Mouse (Mus musculus) liver, embryonic 15.5 days (tissue): ENCODE data around the gene Urb1. TPM values are rescaled to one million over a fixed set of nuclear protein-coding genes. Genes with fewer than 3 reads are reported as not detected.

Experiments used
- ATAC-seq: fragments of 200-750 bp; cut with Nextera tagmentation; 2 replicates; pipeline ENCODE4 v1.8.0; 2017; ENCODE audit warnings: moderate number of reproducible peaks, mild to moderate bottlenecking, moderate library complexity; ENCODE audit not compliant: insufficient read depth
- H3K27ac ChIP-seq: fragments of 300-500 bp; sonication (generic); replicated peaks from 2 replicates; pipeline ENCODE4 v1.5.1; 2015; ENCODE audit warnings: mild to moderate bottlenecking, inconsistent platforms
- H3K27me3 ChIP-seq: fragments of 300-500 bp; sonication (generic); 2 replicates; pipeline ENCODE4 v1.6.1; 2015; ENCODE audit warnings: mild to moderate bottlenecking, inconsistent platforms
- H3K36me3 ChIP-seq: fragments of 300-500 bp; sonication (generic); replicated peaks from 2 replicates; pipeline ENCODE4 v1.6.1; 2015; ENCODE audit warnings: moderate library complexity, mild to moderate bottlenecking, inconsistent platforms
- H3K4me1 ChIP-seq: fragments of 300-500 bp; sonication (generic); replicated peaks from 2 replicates; pipeline ENCODE4 v1.6.1; 2015; ENCODE audit warnings: inconsistent platforms
- H3K4me2 ChIP-seq: fragments of 300-500 bp; sonication (generic); 2 replicates; pipeline ENCODE4 v1.6.1; 2015; ENCODE audit warnings: moderate library complexity, mild to moderate bottlenecking, inconsistent platforms
- H3K4me3 ChIP-seq: fragments of 300-500 bp; sonication (generic); replicated peaks from 2 replicates; pipeline ENCODE4 v1.5.1; 2015; ENCODE audit warnings: mild to moderate bottlenecking, inconsistent platforms
- H3K9ac ChIP-seq: fragments of 300-500 bp; sonication (generic); 2 replicates; pipeline ENCODE4 v1.6.1; 2015; ENCODE audit warnings: moderate library complexity, mild to moderate bottlenecking, inconsistent platforms
- H3K9me3 ChIP-seq: fragments of 300-500 bp; sonication (generic); replicated peaks from 2 replicates; pipeline ENCODE4 v1.6.1; 2016; ENCODE audit warnings: inconsistent platforms
- WGBS: fragments of 180-500 bp; shearing (Covaris S2); methylation state at CpG from one replicate; pipeline ENCODE4 v1.1.7; 2015; ENCODE audit warnings: mixed read lengths; ENCODE audit not compliant: insufficient replicate concordance; 5-methylcytosine and 5-hydroxymethylcytosine counted together
- polyA plus RNA-seq: library from polyadenylated mRNA; unstranded; fragments of >200 nt; fragmentation: Nextera tagmentation; extraction: Ambion mirVana; gene quantifications from 2 replicates; pipeline ENCODE4 v1.2.1, GENCODE M21; 2015

Urb1 gene
- 4.3 and 4.5 TPM in 2 replicates for polyA plus RNA-seq

DNA sequence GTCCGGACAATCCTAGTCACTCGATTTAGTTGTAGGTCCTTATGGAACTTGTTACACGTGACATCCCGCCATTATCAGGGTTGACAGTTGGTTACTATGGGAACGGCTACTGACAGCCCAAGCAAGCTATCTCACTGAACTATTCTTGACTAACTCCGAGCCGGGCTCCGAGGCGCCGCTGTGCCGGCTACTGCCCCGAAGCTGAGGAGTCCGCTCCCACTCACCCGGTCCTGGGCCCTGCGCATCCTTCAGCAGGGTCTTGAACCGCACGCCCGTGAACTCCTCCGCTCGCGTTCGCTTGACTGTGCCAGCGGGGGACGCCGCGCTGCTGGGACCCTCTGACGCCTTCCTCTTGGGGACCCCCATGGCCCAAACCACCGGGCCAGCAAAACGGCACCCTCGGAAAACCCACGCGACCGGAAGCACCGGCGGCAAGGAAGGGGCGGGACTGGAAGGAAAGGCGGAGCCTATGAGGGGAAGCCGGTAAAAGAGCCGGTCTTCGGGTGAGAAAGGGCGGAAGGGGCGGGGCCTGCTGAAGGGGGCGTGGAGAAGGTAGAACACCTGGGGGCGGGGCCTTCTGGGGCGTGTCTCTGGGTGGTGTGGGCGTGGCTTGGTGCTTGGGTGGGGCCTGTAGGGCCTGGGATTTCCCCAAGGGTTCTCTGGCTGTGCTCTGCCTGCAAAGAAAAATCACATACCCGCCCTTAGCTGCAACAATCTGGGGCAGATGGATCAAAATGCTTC is at the start of gene Urb1:
Urb1 (minus strand) TSS at position 439 of the 741 bp plus-strand sequence.
- peak within 1 kb of the TSS; percentile 85 for H3K27ac ChIP-seq
- H3K4me2 ChIP-seq = peak within 1 kb of the TSS; percentile 87
- H3K9ac ChIP-seq = peak within 1 kb of the TSS; percentile 58
- H3K27me3 ChIP-seq = peaks cover 18% of the 10 kb centered on the region
- peaks cover 50% of the 10 kb centered on the region for H3K4me1 ChIP-seq
- WGBS = under 1% methylated on average over 47 of the region's 47 CpGs
- H3K36me3 ChIP-seq = no peaks in the 10 kb centered on the region
- peak within 1 kb of the TSS; percentile 68 for H3K4me3 ChIP-seq
- ATAC-seq = peak; percentile 90
- H3K9me3 ChIP-seq = no peaks in the 10 kb centered on the region

DNA sequence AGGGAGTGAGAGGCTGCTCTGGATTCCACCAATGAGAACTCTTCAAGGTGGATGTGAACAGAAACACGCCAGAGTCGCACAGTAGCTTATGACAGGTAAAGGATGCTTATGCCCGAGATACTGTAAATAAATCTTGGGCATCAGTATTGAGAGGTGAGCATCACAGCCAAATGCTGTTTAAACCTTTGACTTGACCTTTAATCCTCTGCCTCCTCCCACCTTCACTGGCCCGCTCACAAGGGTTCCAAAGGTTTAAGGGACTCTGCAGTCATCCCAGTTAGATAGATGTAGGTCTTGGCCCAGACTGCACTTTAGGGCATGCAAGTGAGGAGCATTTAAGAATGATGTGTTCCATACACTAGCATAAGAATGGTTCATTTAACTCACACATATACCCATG is 48.0 kb upstream of the Urb1 start:
- 55% methylated on average over 4 of the region's 4 CpGs for WGBS
- peaks cover 3% of the 10 kb centered on the region; the same call in 1 of the 2 replicates for H3K4me1 ChIP-seq
- H3K9me3 ChIP-seq = no peaks in the 10 kb centered on the region
- no peak overlapping the region for H3K27ac ChIP-seq
- 0 out of 2 replicates have a peak, but pooled peaks cover 5% of the 10 kb centered on the region for H3K27me3 ChIP-seq
- no peak for ATAC-seq
- no peak overlapping the region for H3K9ac ChIP-seq
- H3K36me3 ChIP-seq = no peaks in the 10 kb centered on the region
- no peak overlapping the region for H3K4me2 ChIP-seq
- H3K4me3 ChIP-seq = no peak overlapping the region

DNA sequence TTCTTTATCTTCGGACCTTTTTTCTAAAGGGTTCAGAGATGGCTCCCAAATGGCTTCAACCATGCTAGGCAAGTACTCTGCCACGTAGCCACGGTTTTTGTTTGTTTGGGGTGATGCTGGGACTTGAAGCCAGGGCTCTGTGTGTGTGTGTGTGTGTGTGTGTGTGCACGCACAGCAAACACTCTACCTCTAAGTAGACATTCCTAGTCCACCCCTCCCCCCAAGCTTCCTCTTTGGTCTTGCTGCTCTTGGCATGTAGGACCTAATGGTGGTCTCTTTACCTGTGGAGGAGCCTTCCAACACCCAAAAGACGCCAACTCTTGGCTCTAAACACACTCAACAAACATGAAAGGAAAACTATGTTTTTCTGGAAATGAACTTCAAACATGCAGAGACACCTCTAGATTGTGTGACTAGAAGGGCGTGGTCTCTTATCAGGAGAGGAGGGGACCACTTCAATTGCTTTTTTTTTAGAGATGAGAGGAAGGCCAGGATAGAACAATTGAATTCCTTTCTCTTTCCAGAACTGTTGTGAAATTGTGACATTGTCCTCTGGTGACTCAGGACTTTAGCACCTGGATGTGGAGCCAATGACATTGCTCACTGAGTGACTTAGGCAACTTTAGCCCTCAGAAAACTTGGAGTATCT is 46.5 kb upstream of the Urb1 start:
- Histone ChIP-seq H3K27ac (no peak overlapping the region), H3K27me3 (0 out of 2 replicates have a peak, but pooled peaks cover 5% of the 10 kb centered on the region), H3K4me1 (peaks cover 3% of the 10 kb centered on the region; the same call in 1 of the 2 replicates), H3K36me3 (no peaks in the 10 kb centered on the region), H3K4me2 (no peak overlapping the region), H3K4me3 (no peak overlapping the region), H3K9ac (no peak overlapping the region), H3K9me3 (no peaks in the 10 kb centered on the region)
- ATAC-seq = no peak
- WGBS = 50% methylated on average over 6 of the region's 6 CpGs

DNA sequence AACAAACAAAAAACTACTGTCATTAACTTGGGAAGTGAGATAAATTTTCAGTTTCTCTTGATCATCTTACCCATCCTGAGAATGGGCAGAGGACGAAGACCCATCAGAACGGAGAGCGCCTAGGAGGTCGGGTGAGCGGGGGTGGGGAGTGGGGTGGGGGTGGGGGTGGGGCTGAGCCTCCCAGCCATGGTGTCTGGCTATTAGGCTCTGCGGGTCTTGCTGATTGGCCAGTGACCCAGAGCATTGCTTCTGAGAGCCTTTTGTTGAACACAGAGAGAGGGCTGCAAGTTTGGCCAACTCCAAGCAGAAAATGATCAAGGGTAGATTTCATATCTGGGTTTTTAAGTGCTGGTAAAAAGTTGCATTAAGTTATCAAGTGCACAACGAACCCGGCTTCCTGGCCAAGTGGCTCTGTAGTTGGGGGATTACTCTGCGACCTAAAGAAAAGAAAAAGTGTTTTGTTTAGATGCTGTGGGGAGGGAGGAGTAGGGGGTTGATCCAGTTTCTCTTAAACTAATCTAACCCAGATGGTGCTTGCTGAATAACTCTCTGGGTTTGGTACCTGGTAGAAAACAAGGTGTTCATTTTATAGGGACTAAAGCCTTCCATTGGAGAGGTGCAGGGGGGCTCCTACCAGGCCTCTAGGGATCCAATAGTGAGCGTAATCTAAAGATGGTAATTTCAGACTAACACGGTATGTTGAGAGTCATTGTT is 41.6 kb upstream of the Urb1 start:
- WGBS = 54% methylated on average over 11 of the region's 11 CpGs
- peaks cover 2% of the 10 kb centered on the region; the same call in 1 of the 2 replicates for H3K4me1 ChIP-seq
- H3K4me2 ChIP-seq = no peak overlapping the region
- no peaks in the 10 kb centered on the region for H3K9me3 ChIP-seq
- peaks cover 20% of the 10 kb centered on the region; the same call in 1 of the 2 replicates for H3K27me3 ChIP-seq
- H3K36me3 ChIP-seq = no peaks in the 10 kb centered on the region
- H3K27ac ChIP-seq = no peak overlapping the region
- no peak overlapping the region for H3K4me3 ChIP-seq
- no peak overlapping the region for H3K9ac ChIP-seq
- no peak for ATAC-seq

DNA sequence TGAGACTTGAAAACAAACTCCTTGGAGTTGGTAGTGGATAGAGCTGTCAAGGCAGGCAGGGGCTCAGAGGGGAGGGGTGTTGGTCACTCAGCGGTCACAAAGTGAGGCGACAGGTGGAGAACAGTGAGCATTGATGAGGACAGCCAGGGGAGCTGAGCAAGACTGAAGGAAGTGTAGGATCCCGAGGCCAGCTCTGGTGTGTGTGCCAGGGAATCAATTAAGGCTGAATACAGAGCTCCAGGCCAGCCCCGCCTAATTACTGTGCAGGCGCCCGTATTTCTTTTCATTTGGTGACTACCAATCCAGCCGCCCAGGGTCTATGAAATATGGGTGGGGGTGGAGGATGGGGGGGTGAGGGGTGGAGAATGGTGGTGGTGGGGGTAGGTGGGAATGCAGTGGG is 40.7 kb upstream of the Urb1 start:
- no peak for ATAC-seq
- H3K27ac ChIP-seq = no peak overlapping the region
- H3K27me3 ChIP-seq = peaks cover 17% of the 10 kb centered on the region; the same call in 1 of the 2 replicates
- no peaks in the 10 kb centered on the region for H3K36me3 ChIP-seq
- 55% methylated on average over 7 of the region's 7 CpGs for WGBS
- no peak overlapping the region for H3K4me3 ChIP-seq
- no peak overlapping the region for H3K9ac ChIP-seq
- no peaks in the 10 kb centered on the region for H3K4me1 ChIP-seq
- no peak overlapping the region for H3K4me2 ChIP-seq
- H3K9me3 ChIP-seq = no peaks in the 10 kb centered on the region

DNA sequence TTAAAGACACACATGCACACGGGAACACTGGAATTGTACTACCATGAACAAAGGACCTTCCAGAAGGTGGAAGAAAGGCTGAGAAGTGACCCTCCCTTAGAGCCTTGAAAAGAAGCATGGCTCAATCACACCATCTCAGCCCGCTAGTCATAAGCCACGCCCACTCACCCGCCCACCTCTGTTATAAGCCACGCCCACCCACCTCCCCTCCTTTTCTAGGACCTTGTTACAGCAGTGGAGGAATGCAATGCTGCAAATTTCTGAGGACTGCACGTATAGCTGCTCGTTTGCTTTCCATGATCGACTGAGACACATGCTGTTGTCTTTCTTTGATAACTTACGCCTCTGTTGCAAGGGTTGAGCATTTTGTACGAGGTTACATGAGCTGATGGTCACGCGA is 39.0 kb upstream of the Urb1 start:
- Histone ChIP-seq H3K4me1 (no peaks in the 10 kb centered on the region), H3K27ac (no peak overlapping the region), H3K4me2 (no peak overlapping the region), H3K27me3 (peaks cover 15% of the 10 kb centered on the region; the same call in 1 of the 2 replicates), H3K9me3 (no peaks in the 10 kb centered on the region), H3K4me3 (no peak overlapping the region), H3K9ac (no peak overlapping the region), H3K36me3 (no peaks in the 10 kb centered on the region)
- no peak for ATAC-seq
- 45% methylated on average over 12 of the region's 12 CpGs for WGBS

DNA sequence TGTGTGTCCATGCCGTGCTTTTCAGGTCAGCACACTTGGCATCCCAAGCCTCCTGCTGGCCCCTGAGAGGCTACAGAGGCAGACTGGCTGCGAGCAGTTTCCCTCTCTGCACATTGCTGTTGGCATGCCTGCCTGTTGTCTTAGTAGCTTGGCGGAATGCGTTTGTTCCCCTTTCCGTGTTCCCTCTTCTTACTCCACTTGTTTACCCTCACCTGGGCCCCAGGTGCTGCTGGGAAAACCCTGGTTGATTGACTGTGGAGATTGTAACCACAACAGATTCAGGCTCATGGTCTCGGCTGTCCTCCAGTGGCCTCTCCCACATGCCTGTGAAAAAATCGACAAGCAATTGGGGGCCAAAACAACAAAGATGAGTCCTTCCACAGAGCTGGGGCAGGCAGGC is 38.5 kb upstream of the Urb1 start:
- H3K9me3 ChIP-seq = no peaks in the 10 kb centered on the region
- H3K4me2 ChIP-seq = no peak overlapping the region
- no peak overlapping the region for H3K4me3 ChIP-seq
- 52% methylated on average over 7 of the region's 7 CpGs for WGBS
- no peak overlapping the region for H3K9ac ChIP-seq
- no peak for ATAC-seq
- peaks cover 16% of the 10 kb centered on the region; the same call in 1 of the 2 replicates for H3K27me3 ChIP-seq
- no peaks in the 10 kb centered on the region for H3K4me1 ChIP-seq
- no peak overlapping the region for H3K27ac ChIP-seq
- H3K36me3 ChIP-seq = no peaks in the 10 kb centered on the region

DNA sequence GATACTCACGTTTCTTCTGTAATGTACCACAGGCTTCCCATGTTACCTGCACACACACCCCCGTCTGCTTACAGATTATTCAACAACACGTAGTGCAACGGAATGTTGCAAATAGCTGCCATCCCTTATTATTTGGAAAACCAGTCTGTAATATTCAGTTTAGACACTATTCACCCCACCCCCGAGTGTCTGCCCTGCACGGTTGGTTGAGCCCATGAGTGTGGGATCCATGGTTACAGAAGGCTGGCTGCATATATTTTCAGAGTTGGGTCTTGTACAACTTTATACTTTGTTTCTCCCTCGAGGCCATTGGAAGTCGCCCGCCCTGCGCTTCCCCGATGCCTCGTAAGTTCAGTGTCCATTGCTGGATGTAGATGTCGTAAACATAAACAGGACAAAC is 35.4 kb upstream of the Urb1 start:
- H3K9ac ChIP-seq = no peak overlapping the region
- no peak overlapping the region for H3K4me3 ChIP-seq
- no peaks in the 10 kb centered on the region for H3K4me1 ChIP-seq
- H3K27me3 ChIP-seq = peaks cover 38% of the 10 kb centered on the region; the same call in 1 of the 2 replicates
- H3K9me3 ChIP-seq = no peaks in the 10 kb centered on the region
- no peaks in the 10 kb centered on the region for H3K36me3 ChIP-seq
- 72% methylated on average over 13 of the region's 13 CpGs for WGBS
- H3K27ac ChIP-seq = no peak overlapping the region
- no peak overlapping the region for H3K4me2 ChIP-seq
- no peak for ATAC-seq

DNA sequence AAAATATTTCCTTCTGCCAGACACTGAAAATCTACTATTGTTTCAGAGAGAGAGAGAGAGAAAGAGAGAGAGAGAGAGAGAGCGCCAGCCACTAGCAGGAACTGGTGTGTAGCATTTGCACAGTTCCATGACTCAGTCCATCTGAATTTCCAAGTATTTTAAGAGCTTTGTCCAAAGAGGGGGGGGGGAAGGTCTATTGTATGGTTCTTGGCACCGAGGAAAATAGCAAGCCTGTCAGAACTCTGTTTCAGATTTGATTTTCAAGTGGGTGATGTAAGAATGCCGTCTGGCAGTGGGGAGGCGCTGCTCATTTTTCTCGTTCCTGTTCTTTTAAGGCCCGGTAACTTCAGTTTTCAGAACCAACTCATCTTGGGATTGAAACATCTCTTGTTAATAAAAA is 34.8 kb upstream of the Urb1 start:
- no peak overlapping the region for H3K4me2 ChIP-seq
- H3K36me3 ChIP-seq = no peaks in the 10 kb centered on the region
- no peak overlapping the region for H3K4me3 ChIP-seq
- H3K4me1 ChIP-seq = no peaks in the 10 kb centered on the region
- H3K27me3 ChIP-seq = peaks cover 33% of the 10 kb centered on the region; the same call in 1 of the 2 replicates
- WGBS = 68% methylated on average over 6 of the region's 6 CpGs
- H3K9me3 ChIP-seq = no peaks in the 10 kb centered on the region
- H3K9ac ChIP-seq = no peak overlapping the region
- ATAC-seq = no peak
- H3K27ac ChIP-seq = no peak overlapping the region

DNA sequence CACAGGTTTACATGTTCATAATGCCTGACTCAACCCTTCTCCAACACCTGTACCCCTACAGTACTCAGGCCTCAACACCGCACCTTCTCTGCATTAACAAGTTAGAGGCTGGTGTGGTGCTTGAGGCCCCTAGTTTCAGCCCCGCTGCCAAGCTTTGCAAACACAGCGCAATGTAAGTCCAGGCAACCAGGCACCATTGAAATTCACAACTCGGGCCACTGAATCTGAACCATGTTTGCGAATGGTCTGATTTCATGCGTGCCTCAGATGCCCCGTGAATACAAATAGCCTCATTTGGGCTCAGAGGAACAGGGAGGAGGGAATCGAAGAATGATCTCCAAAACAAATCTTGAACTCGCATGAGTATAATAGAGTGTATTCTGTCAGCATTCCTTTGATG is 32.0 kb upstream of the Urb1 start:
- Histone ChIP-seq H3K36me3 (no peaks in the 10 kb centered on the region), H3K9ac (no peak overlapping the region), H3K27ac (no peak overlapping the region), H3K9me3 (no peaks in the 10 kb centered on the region), H3K4me3 (no peak overlapping the region), H3K4me1 (no peaks in the 10 kb centered on the region), H3K4me2 (no peak overlapping the region), H3K27me3 (peaks cover 35% of the 10 kb centered on the region)
- ATAC-seq = no peak
- 69% methylated on average over 9 of the region's 9 CpGs for WGBS

DNA sequence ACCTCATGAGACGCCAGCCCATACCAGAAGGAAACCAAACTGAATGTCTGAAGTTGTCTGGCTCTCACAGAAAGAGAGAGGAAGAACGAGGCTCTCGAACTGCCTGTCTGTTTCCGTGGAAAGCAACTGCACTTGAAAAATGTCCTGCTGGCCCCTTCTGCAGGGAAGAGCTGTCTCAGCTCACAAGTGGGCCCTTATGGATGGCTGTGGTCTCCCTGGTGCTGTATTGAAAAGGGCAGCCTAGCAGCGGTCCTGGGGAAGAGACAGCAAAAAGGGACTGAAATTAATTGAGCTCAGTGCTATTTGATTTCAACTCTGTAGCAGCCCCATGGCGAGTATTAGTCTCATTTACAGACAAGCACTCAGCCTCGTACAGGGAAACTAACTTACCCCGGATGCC is 27.2 kb upstream of the Urb1 start:
- H3K27ac ChIP-seq = no peak overlapping the region
- no peaks in the 10 kb centered on the region for H3K36me3 ChIP-seq
- no peak overlapping the region for H3K9ac ChIP-seq
- ATAC-seq = no peak
- H3K4me2 ChIP-seq = no peak overlapping the region
- H3K4me3 ChIP-seq = no peak overlapping the region
- no peaks in the 10 kb centered on the region for H3K4me1 ChIP-seq
- 54% methylated on average over 8 of the region's 8 CpGs for WGBS
- no peaks in the 10 kb centered on the region for H3K9me3 ChIP-seq
- peaks cover 69% of the 10 kb centered on the region for H3K27me3 ChIP-seq
